Mouse (Mus musculus) cerebellum, postnatal 14 days (tissue): ENCODE measurements around the gene Zbtb8os.
"Not testable (repeated sequence)": the region's sequence is repeated elsewhere in the genome, so short reads cannot be mapped to it uniquely, and the experiment has no call there.

Source experiments
- DNase-seq, 2 experiments: peaks; one replicate each; pipeline ENCODE4 v3.0.0; 2021; ENCODE audit warnings: mixed read lengths in 2 of 2

Gene Zbtb8os

GRCm38 (mm10) chr4:129334677-129335215 lies 749 bp upstream of the Zbtb8os start:
- no peak for DNase-seq

GRCm38 (mm10) chr4:129336291-129336690 lies 796 bp downstream of the Zbtb8os start:
- DNase-seq: no peak

- no peak for DNase-seq
Measured at GRCm38 (mm10) chr4:129339743-129340142, 4.2 kb downstream of the Zbtb8os start.

GRCm38 (mm10) chr4:129341888-129342287 lies 6.4 kb downstream of the Zbtb8os start:
- no peak for DNase-seq

GRCm38 (mm10) chr4:129342705-129343104 lies 7.2 kb downstream of the Zbtb8os start:
- no peak for DNase-seq

GRCm38 (mm10) chr4:129346481-129347154 lies 11.1 kb downstream of the Zbtb8os start:
- no peak for DNase-seq

- DNase-seq: peak; percentile 90 to 95
Measured at GRCm38 (mm10) chr4:129350644-129351043, 15.1 kb downstream of the Zbtb8os start.

GRCm38 (mm10) chr4:129351111-129351510 lies 15.6 kb downstream of the Zbtb8os start:
- DNase-seq: peak in 1 of 2 experiments; percentile 35

- DNase-seq: no peak
Measured at GRCm38 (mm10) chr4:129353176-129353575, 17.7 kb downstream of the Zbtb8os start.

GRCm38 (mm10) chr4:129354236-129354635 lies 18.7 kb downstream of the Zbtb8os start:
- DNase-seq: no peak

- no peak for DNase-seq
Measured at GRCm38 (mm10) chr4:129357613-129358163, 22.2 kb downstream of the Zbtb8os start.

- not testable (repeated sequence) for DNase-seq
Measured at GRCm38 (mm10) chr4:129362238-129362637, 26.7 kb downstream of the Zbtb8os start.

- DNase-seq: no peak
Measured at GRCm38 (mm10) chr4:129362771-129363170, 27.3 kb downstream of the Zbtb8os start.

GRCm38 (mm10) chr4:129363463-129363862 lies 28.0 kb downstream of the Zbtb8os start:
- no peak for DNase-seq

- no peak for DNase-seq
Measured at GRCm38 (mm10) chr4:129364379-129364778, 28.9 kb downstream of the Zbtb8os start.

- no peak for DNase-seq
Measured at GRCm38 (mm10) chr4:129365224-129365623, 29.7 kb downstream of the Zbtb8os start.

GRCm38 (mm10) chr4:129371391-129371790 lies 35.9 kb downstream of the Zbtb8os start:
- DNase-seq: no peak

GRCm38 (mm10) chr4:129373202-129373976 lies 37.9 kb downstream of the Zbtb8os start:
- DNase-seq: no peak

- no peak for DNase-seq
Measured at GRCm38 (mm10) chr4:129374219-129374755, 38.8 kb downstream of the Zbtb8os start.

GRCm38 (mm10) chr4:129375000-129375399 lies 39.5 kb downstream of the Zbtb8os start:
- DNase-seq: no peak

GRCm38 (mm10) chr4:129375821-129376220 lies 40.3 kb downstream of the Zbtb8os start:
- peak in 1 of 2 experiments; percentile 27 for DNase-seq

GRCm38 (mm10) chr4:129376961-129377545 lies 41.6 kb downstream of the Zbtb8os start:
- peak; percentile 73 for DNase-seq
